Mouse (Mus musculus): ENCODE measurements at regions not wholly inside any gene's neighbourhood (a gene's known extent, or its start where the extent isn't known, plus 50 kb on each side); places are given as distances from the start of the nearest gene placed in this dataset.

DNA sequence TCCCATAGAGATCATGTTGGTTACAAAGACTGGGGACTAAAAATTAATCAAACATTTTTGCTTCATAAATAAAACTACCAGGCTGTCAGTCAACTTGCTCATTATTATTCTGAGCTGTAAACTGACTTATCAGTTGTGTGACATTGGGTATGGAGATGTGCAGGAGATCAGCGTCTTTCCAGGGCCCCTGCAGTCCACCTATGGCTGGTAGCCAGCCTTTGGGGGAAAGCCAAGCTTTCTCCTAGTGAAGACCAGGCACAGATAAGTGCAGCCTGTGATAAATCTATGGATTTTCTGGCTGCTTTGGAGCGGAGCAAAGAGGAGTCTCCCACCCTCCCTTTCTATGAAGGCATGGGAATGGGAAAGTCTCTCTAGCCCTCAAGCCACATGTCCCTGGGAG, 172.0 kb upstream of the Glra1 start:
- no peak for TF ChIP-seq CTCF (IDR thresholded peaks at IDR 0.05; ENCODE audit: borderline replicate concordance, insufficient read depth, low read depth, low read length)
- no peak for TF ChIP-seq POLR2A (IDR thresholded peaks at IDR 0.05; ENCODE audit: borderline replicate concordance, insufficient read depth, low read length)
